Mouse (Mus musculus) embryonic facial prominence, embryonic 14.5 days (tissue): ENCODE measurements around the gene Hibch. TPM values are rescaled to one million over a fixed set of nuclear protein-coding genes. Genes with fewer than 3 reads are reported as not detected.
A peak's percentile ranks its signal among the peaks of the same experiment; 100 is the strongest.

Source experiments
- ATAC-seq: fragments of 200-750 bp; cut with Nextera tagmentation; 2 replicates; pipeline ENCODE4 v1.8.0; 2017; ENCODE audit warnings: low read depth, moderate number of reproducible peaks, moderate TSS enrichment
- DNase-seq: peaks from one replicate; pipeline ENCODE4 v3.0.0-alpha.2; 2015; ENCODE audit warnings: low spot score
- H3K27ac ChIP-seq: fragments of 300-500 bp; sonication (generic); replicated peaks from 2 replicates; pipeline ENCODE4 v1.5.1; 2014; ENCODE audit warnings: low read depth, mild to moderate bottlenecking, low read length, moderate library complexity
- H3K27me3 ChIP-seq: fragments of 300-500 bp; sonication (generic); replicated peaks from 2 replicates; pipeline ENCODE4 v1.6.1; 2014; ENCODE audit warnings: low read length; ENCODE audit not compliant: control insufficient read depth, insufficient read depth
- H3K36me3 ChIP-seq: fragments of 300-500 bp; sonication (generic); 2 replicates; pipeline ENCODE4 v1.6.1; 2014; ENCODE audit warnings: low read length, mixed read lengths; ENCODE audit not compliant: control insufficient read depth, insufficient read depth
- H3K4me1 ChIP-seq: fragments of 300-500 bp; sonication (generic); 2 replicates; pipeline ENCODE4 v1.6.1; 2014; ENCODE audit warnings: antibody characterized with exemption, low read length; ENCODE audit not compliant: control insufficient read depth, insufficient read depth
- H3K4me2 ChIP-seq: fragments of 300-500 bp; sonication (generic); 2 replicates; pipeline ENCODE4 v1.6.1; 2014; ENCODE audit warnings: low read depth, mild to moderate bottlenecking, low read length, moderate library complexity, mixed read lengths
- H3K4me3 ChIP-seq: fragments of 300-500 bp; sonication (generic); 2 replicates; pipeline ENCODE4 v1.5.1; 2014; ENCODE audit warnings: low read depth, mild to moderate bottlenecking, low read length
- H3K9ac ChIP-seq: fragments of 300-500 bp; sonication (generic); 2 replicates; pipeline ENCODE4 v1.6.1; 2014; ENCODE audit warnings: low read depth, mild to moderate bottlenecking, low read length, moderate library complexity, mixed read lengths
- H3K9me3 ChIP-seq: fragments of 300-500 bp; sonication (generic); 2 replicates; pipeline ENCODE4 v1.6.1; 2016; ENCODE audit warnings: low read length; ENCODE audit not compliant: control insufficient read depth
- WGBS: fragments of 180-500 bp; shearing (Covaris S2); extraction: QIAGEN DNeasy Blood & Tissue Kit; methylation state at CpG from one replicate; pipeline ENCODE4 v1.1.7; 2014; 5-methylcytosine and 5-hydroxymethylcytosine counted together
- polyA plus RNA-seq: library from polyadenylated mRNA; unstranded; fragments of >200 nt; fragmentation: Nextera tagmentation; extraction: Ambion mirVana; gene quantifications from 2 replicates; pipeline ENCODE4 v1.2.1, GENCODE M21; 2014

Gene Hibch
- polyA plus RNA-seq, 1 experiment from 2014 or later = 25.0 TPM

DNA sequence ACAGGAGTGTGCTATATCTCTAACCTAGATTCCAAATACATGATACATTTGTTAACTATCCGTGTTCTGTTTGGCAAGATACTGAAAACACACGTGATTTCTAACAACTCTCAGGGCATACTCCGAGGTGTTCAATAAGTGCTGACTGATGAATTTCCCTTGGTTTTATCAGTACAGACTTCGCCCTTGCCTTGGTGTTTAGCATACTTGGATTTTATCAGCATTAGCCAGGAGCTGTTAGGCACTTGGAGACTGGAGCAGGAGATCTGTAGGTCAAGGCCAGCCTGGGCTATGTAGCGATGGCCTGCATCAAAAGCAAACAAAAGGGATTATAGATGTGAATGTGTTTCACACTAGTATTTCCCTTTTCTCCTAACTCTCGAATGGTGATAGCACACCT, 36.3 kb upstream of the Hibch start:
- Histone ChIP-seq H3K9ac (no peak overlapping the region), H3K4me2 (no peak overlapping the region), H3K27ac (no peak overlapping the region), H3K4me1 (no peaks in the 10 kb centered on the region), H3K4me3 (no peak overlapping the region), H3K27me3 (no peaks in the 10 kb centered on the region), H3K36me3 (no peaks in the 10 kb centered on the region), H3K9me3 (no peaks in the 10 kb centered on the region)
- DNase-seq (no peak), ATAC-seq (no peak)
- WGBS = 94% methylated on average over 6 of the region's 6 CpGs

DNA sequence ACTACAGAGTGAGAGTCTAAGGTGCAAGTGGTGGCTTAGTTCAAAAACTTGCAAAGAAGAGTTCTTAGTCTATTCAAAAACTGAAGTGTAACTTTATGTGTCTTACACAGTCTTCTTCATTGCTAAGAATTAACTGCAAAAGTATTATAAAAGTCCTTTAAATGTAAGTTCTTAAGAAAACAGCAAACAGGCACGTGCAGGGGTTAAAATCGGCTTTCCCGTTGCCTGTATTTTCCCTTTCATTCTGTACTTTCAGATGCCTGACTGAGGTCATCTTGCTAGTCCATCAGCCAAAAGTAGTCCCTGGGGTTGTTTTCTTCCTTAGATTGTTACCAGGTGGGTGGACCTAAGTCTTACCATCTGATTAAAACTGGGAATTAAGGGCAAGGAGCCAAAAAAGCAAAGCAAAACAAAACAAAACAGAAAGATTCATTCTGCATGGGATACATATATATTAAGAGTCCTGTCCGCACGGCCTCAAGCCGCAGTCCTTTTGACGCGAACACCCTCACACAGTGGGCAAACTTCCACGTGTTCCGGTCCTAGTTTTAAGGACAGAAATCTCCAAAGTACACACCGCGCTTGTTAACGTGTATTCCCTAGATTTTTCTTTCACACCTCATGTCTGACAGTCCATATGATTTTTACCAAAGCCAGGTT, 28.4 kb upstream of the Hibch start:
- WGBS = 26% methylated on average over 13 of the region's 13 CpGs
- Histone ChIP-seq H3K36me3 (no peaks in the 10 kb centered on the region), H3K9ac (peak overlapping the region; percentile 79), H3K9me3 (no peaks in the 10 kb centered on the region), H3K4me3 (peak overlapping the region; percentile 53), H3K27me3 (no peaks in the 10 kb centered on the region), H3K27ac (peak overlapping the region; percentile 84), H3K4me2 (peak overlapping the region; percentile 79), H3K4me1 (peaks cover 7% of the 10 kb centered on the region)
- peak; percentile 24 for ATAC-seq
- DNase-seq = peak; percentile 80

DNA sequence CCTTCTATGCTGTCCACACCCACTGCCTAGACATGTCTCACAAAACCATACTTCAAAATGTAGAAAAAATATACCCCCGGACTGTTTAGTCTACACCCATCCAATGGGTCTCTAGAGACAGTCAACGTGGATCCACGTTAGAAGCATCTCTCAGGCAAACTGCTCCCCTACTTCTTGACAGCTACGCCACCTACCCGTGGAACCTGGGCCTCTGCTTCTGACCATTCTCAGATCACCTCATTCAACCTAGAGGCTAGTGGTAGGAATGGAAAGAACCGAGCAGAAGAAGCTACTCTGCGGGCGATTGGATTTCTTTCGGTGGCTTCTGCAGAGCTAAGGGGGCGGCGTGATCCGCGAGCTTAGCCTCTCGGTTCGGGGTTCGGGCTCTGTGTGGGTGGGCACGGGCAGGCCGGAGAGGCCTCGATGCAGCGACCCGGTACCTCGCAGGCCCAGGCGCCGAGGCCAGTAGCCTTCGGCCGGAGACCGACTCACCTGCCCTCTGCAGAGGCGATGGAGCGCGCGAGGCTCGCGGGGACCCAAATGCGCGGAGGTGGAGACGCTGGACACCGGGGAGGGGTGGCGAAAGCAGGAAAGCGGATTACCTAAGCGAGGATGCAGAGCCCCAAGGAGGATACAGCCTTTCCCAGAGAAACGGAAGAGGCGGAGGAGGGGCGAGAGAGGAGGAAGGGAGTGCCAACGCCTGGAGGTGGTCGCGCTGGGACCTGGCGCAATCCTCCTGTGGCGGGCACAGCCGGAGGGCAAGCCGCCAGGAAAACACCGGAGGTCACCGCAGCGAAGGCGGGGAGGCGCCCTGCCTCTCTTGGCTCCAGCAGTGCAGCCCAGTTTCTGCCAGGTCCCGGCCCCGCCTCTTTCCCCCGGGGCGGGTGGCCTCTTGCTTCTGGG, 27.6 kb upstream of the Hibch start, which contains the start of gene Inpp1:
Gene Inpp1 (minus strand): TSS at position 779 of the 903 bp plus-strand sequence.
- under 1% methylated on average over 51 of the region's 59 CpGs for WGBS
- DNase-seq = peak; percentile 81

DNA sequence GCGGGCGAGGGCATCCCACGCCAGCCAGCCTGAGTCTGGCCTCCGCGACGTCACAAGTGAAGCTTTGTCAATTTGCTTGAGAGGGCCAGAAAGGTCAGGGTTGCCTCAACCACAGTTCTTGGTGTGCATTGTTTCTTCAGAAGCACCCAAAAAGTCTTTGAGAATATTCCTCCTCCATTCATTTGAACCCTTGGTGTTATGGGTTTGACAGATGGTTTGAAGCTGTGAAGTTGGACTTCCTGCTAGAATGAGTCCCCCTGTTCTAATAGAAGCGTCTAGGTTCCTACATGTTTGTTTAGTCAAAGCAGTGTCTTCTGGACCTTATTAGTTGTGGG, 26.9 kb upstream of the Hibch start:
- H3K9ac ChIP-seq = peak overlapping the region; percentile 79
- peak overlapping the region; percentile 84 for H3K27ac ChIP-seq
- H3K4me1 ChIP-seq = peaks cover 7% of the 10 kb centered on the region
- no peak for ATAC-seq
- H3K36me3 ChIP-seq = no peaks in the 10 kb centered on the region
- H3K27me3 ChIP-seq = no peaks in the 10 kb centered on the region
- no peak for DNase-seq
- H3K4me3 ChIP-seq = peak overlapping the region; percentile 53
- no peaks in the 10 kb centered on the region for H3K9me3 ChIP-seq
- H3K4me2 ChIP-seq = peak overlapping the region; percentile 79
- WGBS = 3% methylated on average over 4 of the region's 7 CpGs

More for the DNA sequence above, 27.6 kb upstream of the Hibch start, which contains the start of gene Inpp1:
- no peaks in the 10 kb centered on the region for H3K36me3 ChIP-seq
- peaks cover 7% of the 10 kb centered on the region for H3K4me1 ChIP-seq
- ATAC-seq = peak; percentile 85
- no peaks in the 10 kb centered on the region for H3K9me3 ChIP-seq
- H3K4me2 ChIP-seq = peak within 1 kb of the TSS; percentile 79
- peak within 1 kb of the TSS; percentile 84 for H3K27ac ChIP-seq
- H3K4me3 ChIP-seq = peak within 1 kb of the TSS; percentile 53
- H3K9ac ChIP-seq = peak within 1 kb of the TSS; percentile 79
- H3K27me3 ChIP-seq = no peaks in the 10 kb centered on the region

DNA sequence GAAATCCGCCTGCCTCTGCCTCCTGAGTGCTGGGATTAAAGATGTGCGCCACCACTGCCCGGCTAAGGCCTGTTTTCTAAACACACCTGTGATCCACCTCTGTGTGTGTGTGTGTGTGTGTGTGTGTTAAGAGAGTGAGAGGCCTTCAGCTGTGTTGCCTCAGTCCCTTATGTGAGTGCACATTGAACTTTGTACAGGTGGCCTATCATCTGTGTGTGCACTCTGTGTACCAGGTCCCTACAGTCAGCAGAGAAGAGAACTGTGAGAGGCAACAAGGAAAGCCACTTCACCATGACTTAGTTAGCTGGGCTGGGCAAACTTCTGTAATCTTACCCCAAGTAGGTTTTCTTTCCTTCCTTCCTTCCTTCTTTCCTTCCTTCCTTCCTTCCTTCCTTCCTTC, 5.6 kb upstream of the Hibch start:
- ATAC-seq (no peak), DNase-seq (no peak)
- Histone ChIP-seq H3K4me2 (no peak overlapping the region), H3K27ac (no peak overlapping the region), H3K27me3 (no peaks in the 10 kb centered on the region), H3K9ac (no peak overlapping the region), H3K36me3 (no peaks in the 10 kb centered on the region), H3K4me3 (no peak overlapping the region), H3K9me3 (no peaks in the 10 kb centered on the region), H3K4me1 (no peaks in the 10 kb centered on the region)
- 87% methylated on average over 3 of the region's 3 CpGs for WGBS

DNA sequence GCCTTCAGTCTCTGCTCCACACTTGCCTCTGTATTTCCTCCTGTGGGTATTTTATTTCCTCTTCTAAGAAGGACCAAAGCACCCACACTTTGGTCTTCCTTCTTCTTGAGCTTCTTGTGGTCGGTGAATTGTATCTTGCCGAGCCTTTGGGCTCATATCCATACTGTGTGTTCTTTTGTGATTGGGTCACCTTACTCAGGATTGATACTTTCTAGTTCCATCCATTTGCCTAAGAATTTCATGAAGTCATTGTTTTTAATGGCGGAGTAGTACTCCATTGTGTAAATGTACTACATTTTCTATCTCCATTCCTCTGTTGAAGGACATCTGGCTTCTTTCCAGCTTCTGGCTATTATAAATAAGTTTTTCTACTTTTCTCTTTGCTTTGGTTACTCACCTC, 375 bp upstream of the Hibch start:
- ATAC-seq (no peak), DNase-seq (no peak)
- no peaks in the 10 kb centered on the region for H3K27me3 ChIP-seq
- H3K4me2 ChIP-seq = peak overlapping the region; percentile 81
- H3K27ac ChIP-seq = no peak overlapping the region
- H3K9ac ChIP-seq = no peak overlapping the region
- H3K36me3 ChIP-seq = no peaks in the 10 kb centered on the region
- no peaks in the 10 kb centered on the region for H3K9me3 ChIP-seq
- peak overlapping the region; percentile 65 for H3K4me3 ChIP-seq
- H3K4me1 ChIP-seq = peaks cover 6% of the 10 kb centered on the region
- 16% methylated on average over 3 of the region's 3 CpGs for WGBS

DNA sequence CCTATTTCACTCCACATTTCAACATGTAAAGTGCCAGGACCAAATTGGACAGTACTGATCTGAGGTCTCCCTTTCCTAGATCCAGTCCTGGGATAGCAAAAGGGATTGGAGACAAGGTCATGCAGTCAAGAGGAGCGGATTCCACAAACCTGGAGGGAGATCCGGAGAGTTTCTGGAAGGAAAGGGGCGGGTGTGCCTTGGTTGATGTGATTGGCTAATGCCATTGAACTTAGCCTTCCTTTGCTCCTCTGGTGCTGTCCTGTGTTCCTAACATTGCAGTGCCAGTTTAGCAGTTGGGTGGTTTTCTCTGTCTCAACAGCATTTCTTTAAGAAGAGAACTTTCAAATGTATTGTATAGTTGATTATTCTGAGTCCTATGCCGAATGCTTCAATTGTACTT, 1.8 kb downstream of the Hibch start:
- Histone ChIP-seq H3K27ac (no peak overlapping the region), H3K36me3 (no peaks in the 10 kb centered on the region), H3K4me1 (peaks cover 6% of the 10 kb centered on the region), H3K9me3 (no peaks in the 10 kb centered on the region), H3K27me3 (no peaks in the 10 kb centered on the region), H3K4me3 (no peak overlapping the region), H3K9ac (no peak overlapping the region), H3K4me2 (no peak overlapping the region)
- 88% methylated on average over 4 of the region's 4 CpGs for WGBS
- DNase-seq = no peak
- ATAC-seq = no peak

DNA sequence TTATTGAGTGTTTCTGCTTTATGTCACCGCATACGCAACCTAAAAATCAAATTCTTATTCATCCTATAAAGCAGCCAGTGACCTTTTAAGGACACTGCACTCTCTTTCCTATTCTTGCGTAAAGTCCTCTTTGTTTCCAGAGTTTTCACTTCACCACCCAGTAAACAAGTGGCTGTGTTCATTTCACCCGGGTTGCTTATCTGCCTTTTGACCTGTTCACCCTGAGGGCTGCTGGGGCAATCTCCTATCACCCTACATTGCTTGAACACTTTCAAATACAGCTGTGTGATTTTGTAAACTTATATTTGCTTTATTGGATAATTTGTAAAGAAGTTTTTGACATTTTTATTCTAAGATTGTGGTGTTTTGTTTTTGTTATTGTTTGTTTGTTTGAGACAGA, 4.7 kb downstream of the Hibch start:
- H3K9ac ChIP-seq = no peak overlapping the region
- ATAC-seq (no peak), DNase-seq (no peak)
- no peaks in the 10 kb centered on the region for H3K36me3 ChIP-seq
- no peak overlapping the region for H3K4me3 ChIP-seq
- peaks cover 6% of the 10 kb centered on the region for H3K4me1 ChIP-seq
- H3K4me2 ChIP-seq = no peak overlapping the region
- H3K27ac ChIP-seq = no peak overlapping the region
- no peaks in the 10 kb centered on the region for H3K9me3 ChIP-seq
- WGBS = 67% methylated on average over 4 of the region's 4 CpGs
- H3K27me3 ChIP-seq = no peaks in the 10 kb centered on the region
